Mouse (Mus musculus): Measurements from ENCODE around the gene Txnrd1. TPM values are rescaled to one million over a fixed set of nuclear protein-coding genes. Genes with fewer than 3 reads are reported as not detected.

Gene Txnrd1
- total RNA-seq, 2 experiments from 2014 or later = 45.6 to 48.6 TPM

Other genes with a start within 250 kb of the Txnrd1 start
- 10 to 100 TPM; 19.2 to 21.7 TPM for gene 1190007I07Rik, start 210.7 kb upstream of the Txnrd1 start, total RNA-seq (2021)
- gene Tdg, start 204.1 kb upstream of the Txnrd1 start, total RNA-seq (2021) = 10 to 100 TPM; 72.6 to 75.1 TPM
- 1 to 10 TPM; 9.1 to 9.4 TPM for gene Glt8d2, start 143.3 kb upstream of the Txnrd1 start, total RNA-seq (2021)
- gene Hcfc2, start 137.8 kb upstream of the Txnrd1 start, total RNA-seq (2021) = 10 to 100 TPM; 33.0 to 36.3 TPM
- 10 to 100 TPM; 61.6 to 70.6 TPM for gene Nfyb, start 69.8 kb upstream of the Txnrd1 start, total RNA-seq (2021)
- 1 to 10 TPM; 1.1 to 2.2 TPM for gene Eid3, start 32.7 kb downstream of the Txnrd1 start, total RNA-seq (2021)
- gene Chst11, start 151.5 kb downstream of the Txnrd1 start, total RNA-seq (2021) = 10 to 100 TPM; 29.8 to 33.1 TPM